Mouse (Mus musculus) forebrain, embryonic 10.5 days (tissue): ENCODE data around the gene Kcnj6. TPM values are rescaled to one million over a fixed set of nuclear protein-coding genes. Genes with fewer than 3 reads are reported as not detected.
"Not testable (repeated sequence)": the region's sequence is repeated elsewhere in the genome, so short reads cannot be mapped to it uniquely, and the experiment has no call there.

ENCODE experiments used
- DNase-seq: peaks from one replicate; pipeline ENCODE4 v3.0.0-alpha.2; 2017; ENCODE audit warnings: low spot score; ENCODE audit errors: extremely low spot score
- H3K27ac ChIP-seq: fragments of 300-500 bp; sonication (generic); 2 replicates; pipeline ENCODE4 v1.5.1; 2016; ENCODE audit warnings: mild to moderate bottlenecking
- H3K27me3 ChIP-seq: fragments of 300-500 bp; sonication (generic); 2 replicates; pipeline ENCODE4 v1.6.1; 2016; ENCODE audit warnings: mild to moderate bottlenecking; ENCODE audit not compliant: poor library complexity, severe bottlenecking
- H3K36me3 ChIP-seq: fragments of 300-500 bp; sonication (generic); replicated peaks from 2 replicates; pipeline ENCODE4 v1.6.1; 2016; ENCODE audit warnings: mild to moderate bottlenecking, moderate library complexity
- H3K4me1 ChIP-seq: fragments of 300-500 bp; sonication (generic); 2 replicates; pipeline ENCODE4 v1.6.1; 2016
- H3K4me3 ChIP-seq: fragments of 300-500 bp; sonication (generic); 2 replicates; pipeline ENCODE4 v1.5.1; 2016; ENCODE audit warnings: mild to moderate bottlenecking, moderate library complexity
- H3K9me3 ChIP-seq: fragments of 300-500 bp; sonication (generic); 2 replicates; pipeline ENCODE4 v1.6.1; 2016; ENCODE audit warnings: mild to moderate bottlenecking, moderate library complexity
- WGBS: fragments of 180-500 bp; shearing (Covaris S2); methylation state at CpG from one replicate; pipeline ENCODE4 v1.1.7; 2016; 5-methylcytosine and 5-hydroxymethylcytosine counted together
- polyA plus RNA-seq: library from polyadenylated mRNA; unstranded; fragments of >200 nt; fragmentation: Nextera tagmentation; extraction: Ambion mirVana; gene quantifications from 2 replicates; pipeline ENCODE4 v1.2.1, GENCODE M21; 2016

Gene Kcnj6
- polyA plus RNA-seq, 1 experiment from 2014 or later, result 0.22 TPM

DNA sequence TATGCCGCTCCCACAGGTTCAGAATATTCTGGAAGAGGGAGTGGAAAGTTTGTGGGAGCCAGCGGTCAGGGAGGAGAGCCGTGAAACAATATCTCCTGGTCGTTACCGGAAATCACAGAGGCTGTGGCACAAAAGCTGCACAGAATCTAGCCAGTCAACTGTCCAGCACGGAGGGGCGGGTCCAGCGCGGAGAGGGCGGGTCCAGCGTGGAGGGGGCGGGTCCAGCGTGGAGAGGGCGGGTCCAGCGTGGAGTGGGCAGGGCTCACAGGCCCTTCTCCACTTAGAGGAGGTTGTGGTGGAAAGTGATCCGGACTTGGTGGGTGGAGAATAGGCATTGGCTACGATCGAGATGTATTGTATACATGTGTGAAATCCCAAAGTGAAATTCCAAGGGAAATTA is 169.3 kb downstream of the Kcnj6 start:
- H3K27ac ChIP-seq, result no peak overlapping the region
- no peaks in the 10 kb centered on the region for H3K27me3 ChIP-seq
- H3K4me3 ChIP-seq, result no peak overlapping the region
- 88% methylated on average over 18 of the region's 18 CpGs for WGBS
- no peak for DNase-seq
- H3K36me3 ChIP-seq, result no peaks in the 10 kb centered on the region
- H3K9me3 ChIP-seq, result no peaks in the 10 kb centered on the region
- H3K4me1 ChIP-seq, result peaks cover 2% of the 10 kb centered on the region; the same call in 1 of the 2 replicates

- whole genome bisulfite sequencing, result 91% methylated on average over 8 of the region's 8 CpGs
- DNase-seq, result no peak
- no peaks in the 10 kb centered on the region for H3K9me3 ChIP-seq
- H3K4me1 ChIP-seq, result peaks cover 2% of the 10 kb centered on the region; the same call in 1 of the 2 replicates
- H3K4me3 ChIP-seq, result no peak overlapping the region
- H3K27me3 ChIP-seq, result no peaks in the 10 kb centered on the region
- H3K36me3 ChIP-seq, result no peaks in the 10 kb centered on the region
- no peak overlapping the region for H3K27ac ChIP-seq
Observed at GRCm38 (mm10) chr16:94827092-94827585, 170.4 kb downstream of the Kcnj6 start.

DNA sequence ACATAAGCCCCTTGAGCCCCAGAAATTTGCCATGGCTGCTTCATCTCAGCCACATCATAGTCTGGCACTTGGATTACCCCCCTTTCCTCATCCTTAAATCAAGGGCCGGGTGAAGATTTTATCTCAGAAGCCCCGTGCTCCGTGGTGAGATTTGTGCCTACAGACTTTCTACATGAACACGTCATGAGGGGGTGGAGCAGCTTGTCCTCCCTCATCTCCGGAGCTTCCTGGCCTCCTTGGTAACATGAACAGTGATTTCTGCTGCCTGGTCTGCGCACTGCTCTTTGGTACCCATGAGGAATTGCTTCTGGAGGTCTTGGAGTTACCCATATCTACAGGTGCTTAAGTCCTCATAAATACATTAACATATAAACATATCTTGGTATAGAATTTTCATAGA is 172.2 kb downstream of the Kcnj6 start:
- WGBS, result 85% methylated on average over 6 of the region's 6 CpGs
- Histone ChIP-seq H3K27ac (no peak overlapping the region), H3K4me3 (no peak overlapping the region), H3K27me3 (no peaks in the 10 kb centered on the region), H3K9me3 (no peaks in the 10 kb centered on the region), H3K36me3 (no peaks in the 10 kb centered on the region), H3K4me1 (peaks cover 2% of the 10 kb centered on the region; the same call in 1 of the 2 replicates)
- DNase-seq, result no peak

- no peaks in the 10 kb centered on the region for H3K4me1 ChIP-seq
- H3K9me3 ChIP-seq, result no peaks in the 10 kb centered on the region
- H3K36me3 ChIP-seq, result no peaks in the 10 kb centered on the region
- H3K4me3 ChIP-seq, result no peak overlapping the region
- 88% methylated on average over 5 of the region's 5 CpGs for WGBS
- no peak overlapping the region for H3K27ac ChIP-seq
- no peak for DNase-seq
- H3K27me3 ChIP-seq, result no peaks in the 10 kb centered on the region
Observed at GRCm38 (mm10) chr16:94822611-94823010, 174.9 kb downstream of the Kcnj6 start.

- H3K27ac ChIP-seq, result no peak overlapping the region
- WGBS, result 91% methylated on average over 11 of the region's 11 CpGs
- no peaks in the 10 kb centered on the region for H3K4me1 ChIP-seq
- no peak overlapping the region for H3K4me3 ChIP-seq
- no peaks in the 10 kb centered on the region for H3K36me3 ChIP-seq
- no peaks in the 10 kb centered on the region for H3K27me3 ChIP-seq
- H3K9me3 ChIP-seq, result no peaks in the 10 kb centered on the region
- DNase-seq, result no peak
Observed at GRCm38 (mm10) chr16:94821610-94822009, 175.9 kb downstream of the Kcnj6 start.

- Histone ChIP-seq H3K4me1 (no peaks in the 10 kb centered on the region), H3K4me3 (no peak overlapping the region), H3K27me3 (no peaks in the 10 kb centered on the region), H3K36me3 (no peaks in the 10 kb centered on the region), H3K9me3 (peaks cover 12% of the 10 kb centered on the region), H3K27ac (no peak overlapping the region)
- WGBS, result 35% methylated on average over 6 of the region's 6 CpGs
- peak; percentile 21 for DNase-seq
Observed at GRCm38 (mm10) chr16:94816391-94816790, 181.1 kb downstream of the Kcnj6 start.

- H3K27ac ChIP-seq, result no peak overlapping the region
- 89% methylated on average over 6 of the region's 6 CpGs for WGBS
- H3K9me3 ChIP-seq, result peaks cover 12% of the 10 kb centered on the region
- H3K4me3 ChIP-seq, result no peak overlapping the region
- no peaks in the 10 kb centered on the region for H3K36me3 ChIP-seq
- H3K4me1 ChIP-seq, result no peaks in the 10 kb centered on the region
- no peak for DNase-seq
- H3K27me3 ChIP-seq, result no peaks in the 10 kb centered on the region
Observed at GRCm38 (mm10) chr16:94815891-94816290, 181.6 kb downstream of the Kcnj6 start.

DNA sequence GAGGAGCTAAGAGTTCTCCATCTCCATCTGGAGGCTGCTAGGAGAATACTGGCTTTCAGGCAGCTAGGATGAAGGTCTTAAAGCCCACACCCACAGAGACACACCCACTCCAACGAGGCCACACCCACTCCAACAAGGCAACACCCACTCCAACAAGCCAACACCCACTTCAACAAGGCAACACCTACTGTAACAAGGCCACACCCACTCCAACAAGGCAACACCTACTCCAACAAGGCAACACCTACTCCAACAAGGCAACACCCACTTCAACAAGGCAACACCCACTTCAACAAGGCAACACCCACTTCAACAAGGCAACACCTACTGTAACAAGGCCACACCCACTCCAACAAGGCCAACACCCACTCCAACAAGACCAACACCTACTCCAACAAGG is 188.2 kb downstream of the Kcnj6 start:
- H3K27ac ChIP-seq, H3K27me3 ChIP-seq, H3K36me3 ChIP-seq, H3K4me1 ChIP-seq, H3K4me3 ChIP-seq, DNase-seq: not testable (repeated sequence)
- WGBS, result 20% methylated on average over 1 of the region's 1 CpGs
- peaks cover 14% of the 10 kb centered on the region for H3K9me3 ChIP-seq

DNA sequence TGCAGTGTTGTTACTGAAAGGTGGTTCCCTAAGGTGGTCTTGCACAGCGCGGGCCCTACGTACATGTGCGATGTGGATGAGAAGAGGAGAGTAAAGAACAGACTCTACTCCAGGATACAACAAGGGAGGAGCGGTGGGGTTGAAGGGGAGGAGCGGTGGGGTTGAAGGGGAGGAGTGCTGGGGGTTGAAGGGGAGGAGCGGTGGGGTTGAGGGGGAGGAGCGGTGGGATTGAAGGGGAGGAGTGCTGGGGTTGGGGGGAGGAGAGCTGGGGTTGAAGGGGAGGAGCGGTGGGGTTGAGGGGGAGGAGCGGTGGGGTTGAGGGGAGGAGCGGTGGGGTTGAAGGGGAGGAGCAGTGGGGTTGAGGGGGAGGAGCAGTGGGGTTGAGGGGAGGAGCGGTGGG is 199.3 kb downstream of the Kcnj6 start:
- Histone ChIP-seq H3K4me3 (no peak overlapping the region), H3K36me3 (no peaks in the 10 kb centered on the region), H3K9me3 (no peaks in the 10 kb centered on the region), H3K27me3 (no peaks in the 10 kb centered on the region), H3K4me1 (peaks cover 4% of the 10 kb centered on the region; the same call in 1 of the 2 replicates), H3K27ac (no peak overlapping the region)
- WGBS, result 85% methylated on average over 11 of the region's 12 CpGs
- DNase-seq, result no peak

- Histone ChIP-seq H3K27ac (no peak overlapping the region), H3K4me3 (no peak overlapping the region), H3K9me3 (no peaks in the 10 kb centered on the region), H3K4me1 (peaks cover 4% of the 10 kb centered on the region; the same call in 1 of the 2 replicates), H3K36me3 (no peaks in the 10 kb centered on the region), H3K27me3 (no peaks in the 10 kb centered on the region)
- WGBS, result 88% methylated on average over 6 of the region's 6 CpGs
- DNase-seq, result no peak
Observed at GRCm38 (mm10) chr16:94797366-94797765, 200.1 kb downstream of the Kcnj6 start.

DNA sequence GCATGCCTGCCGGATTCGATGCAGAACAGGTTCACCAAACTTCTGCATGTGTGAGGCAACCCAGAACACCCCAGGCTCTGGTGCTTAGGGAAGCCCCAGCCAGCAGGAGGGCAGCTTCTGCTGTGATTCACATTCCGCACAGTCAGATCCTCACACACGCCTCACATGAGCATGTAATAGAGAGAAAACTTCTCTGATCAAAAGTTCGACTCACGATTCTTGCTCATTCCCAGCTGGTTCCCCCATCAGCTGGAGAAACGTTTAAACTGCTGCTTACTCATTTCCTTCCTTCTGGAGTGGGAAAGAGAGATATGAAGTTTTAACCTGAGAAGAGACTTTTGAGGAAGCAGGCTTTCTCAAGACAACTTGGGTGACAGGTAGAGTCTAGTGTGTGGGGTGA is 204.5 kb downstream of the Kcnj6 start:
- Histone ChIP-seq H3K4me1 (0 out of 2 replicates have a peak, but pooled peaks cover 4% of the 10 kb centered on the region), H3K27me3 (peaks cover 2% of the 10 kb centered on the region; the same call in 1 of the 2 replicates), H3K27ac (no peak overlapping the region), H3K36me3 (no peaks in the 10 kb centered on the region), H3K9me3 (no peaks in the 10 kb centered on the region), H3K4me3 (no peak overlapping the region)
- WGBS, result 76% methylated on average over 7 of the region's 7 CpGs
- no peak for DNase-seq

DNA sequence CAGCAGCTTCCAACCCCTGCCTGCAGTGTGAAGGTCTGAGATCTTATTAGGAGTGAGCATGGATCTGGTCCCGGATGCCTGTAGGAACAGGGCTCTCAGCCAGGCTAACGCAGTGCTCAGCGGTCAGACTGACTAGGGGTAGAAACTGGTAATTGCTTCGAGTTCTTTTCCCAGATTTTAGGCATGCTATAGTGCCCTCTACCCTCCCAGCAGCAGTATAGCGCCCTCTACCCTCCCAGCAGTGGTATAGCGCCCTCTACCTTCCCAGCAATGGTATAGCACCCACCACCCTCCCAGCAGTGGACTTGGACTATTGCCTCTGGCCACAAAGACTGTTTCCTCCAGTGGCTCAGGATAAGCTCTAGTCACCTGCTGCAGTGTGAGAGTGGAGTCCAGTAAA is 207.5 kb downstream of the Kcnj6 start:
- 19% methylated on average over 6 of the region's 6 CpGs for WGBS
- H3K4me1 ChIP-seq, result no peaks in the 10 kb centered on the region
- no peaks in the 10 kb centered on the region for H3K9me3 ChIP-seq
- H3K36me3 ChIP-seq, result no peaks in the 10 kb centered on the region
- no peak for DNase-seq
- H3K4me3 ChIP-seq, result no peak overlapping the region
- H3K27ac ChIP-seq, result no peak overlapping the region
- peaks cover 7% of the 10 kb centered on the region; the same call in 1 of the 2 replicates for H3K27me3 ChIP-seq

DNA sequence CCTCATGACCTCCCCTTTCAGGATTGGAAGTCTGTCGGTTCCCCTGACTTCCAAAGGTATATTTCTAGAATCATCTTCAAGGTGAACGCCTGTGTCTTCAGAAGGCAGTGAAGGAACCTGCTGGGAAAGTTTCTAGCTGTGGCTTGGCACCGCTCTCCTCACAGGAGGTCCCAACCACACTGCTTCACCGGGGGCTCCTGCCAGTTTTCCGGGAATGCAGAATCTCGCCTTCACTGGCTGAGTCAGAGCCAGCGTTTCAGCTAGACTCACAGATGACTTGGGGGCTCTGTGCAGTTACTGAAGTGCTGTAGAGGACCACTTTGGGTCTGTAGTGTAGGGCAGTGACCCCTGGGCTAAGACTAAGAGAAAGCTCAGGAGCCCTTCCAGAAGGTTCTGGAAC is 208.8 kb downstream of the Kcnj6 start:
- no peak overlapping the region for H3K4me3 ChIP-seq
- H3K27me3 ChIP-seq, result peaks cover 7% of the 10 kb centered on the region; the same call in 1 of the 2 replicates
- no peak for DNase-seq
- no peak overlapping the region for H3K27ac ChIP-seq
- no peaks in the 10 kb centered on the region for H3K36me3 ChIP-seq
- WGBS, result 87% methylated on average over 7 of the region's 7 CpGs
- no peaks in the 10 kb centered on the region for H3K4me1 ChIP-seq
- no peaks in the 10 kb centered on the region for H3K9me3 ChIP-seq

DNA sequence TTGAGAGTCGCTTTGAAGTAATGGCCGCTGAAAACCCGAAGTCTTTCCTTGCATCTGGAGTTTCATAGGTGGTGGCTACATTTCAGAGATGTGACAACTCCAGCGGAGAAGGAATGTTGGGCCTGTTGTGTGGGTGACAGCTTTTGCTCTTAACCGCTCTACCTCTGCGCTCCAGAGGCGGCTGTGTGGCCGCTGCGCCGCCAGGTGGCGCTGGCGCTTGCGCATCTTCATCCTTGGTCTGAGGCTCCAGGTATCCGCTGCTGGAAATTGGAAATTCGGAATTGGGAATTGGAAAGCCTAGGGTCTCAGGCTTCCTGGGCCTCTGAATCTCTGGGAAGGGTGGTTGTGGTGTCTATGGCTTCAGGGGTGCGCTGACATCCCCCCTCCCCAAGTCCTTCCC is 209.3 kb downstream of the Kcnj6 start:
- peak; percentile 64 for DNase-seq
- 8% methylated on average over 16 of the region's 16 CpGs for WGBS
- no peaks in the 10 kb centered on the region for H3K9me3 ChIP-seq
- H3K27ac ChIP-seq, result no peak overlapping the region
- no peak overlapping the region for H3K4me3 ChIP-seq
- H3K27me3 ChIP-seq, result peaks cover 7% of the 10 kb centered on the region; the same call in 1 of the 2 replicates
- no peaks in the 10 kb centered on the region for H3K36me3 ChIP-seq
- no peaks in the 10 kb centered on the region for H3K4me1 ChIP-seq
